Mouse (Mus musculus) erythroblast, embryonic 14.5 days (primary cell): Measurements from ENCODE around the gene Cenpe.

Experiments used
- GATA1 ChIP-seq: IDR thresholded peaks from 2 replicates; pipeline ENCODE4 v1.6.1; 2012; ENCODE audit warnings: low read length, inconsistent platforms, mixed read lengths
- TAL1 ChIP-seq: IDR thresholded peaks from 3 replicates; pipeline ENCODE4 v1.6.1; 2012; ENCODE audit warnings: low read length, inconsistent platforms, mixed read lengths

- TF ChIP-seq GATA1 (no peak), TAL1 (no peak)
These were observed 92.2 kb downstream of the Cenpe start for GRCm38 (mm10) chr3:135304566-135304965.
